ENCODE assay signal across 8 mouse cellular contexts in the genomic region with DNA sequence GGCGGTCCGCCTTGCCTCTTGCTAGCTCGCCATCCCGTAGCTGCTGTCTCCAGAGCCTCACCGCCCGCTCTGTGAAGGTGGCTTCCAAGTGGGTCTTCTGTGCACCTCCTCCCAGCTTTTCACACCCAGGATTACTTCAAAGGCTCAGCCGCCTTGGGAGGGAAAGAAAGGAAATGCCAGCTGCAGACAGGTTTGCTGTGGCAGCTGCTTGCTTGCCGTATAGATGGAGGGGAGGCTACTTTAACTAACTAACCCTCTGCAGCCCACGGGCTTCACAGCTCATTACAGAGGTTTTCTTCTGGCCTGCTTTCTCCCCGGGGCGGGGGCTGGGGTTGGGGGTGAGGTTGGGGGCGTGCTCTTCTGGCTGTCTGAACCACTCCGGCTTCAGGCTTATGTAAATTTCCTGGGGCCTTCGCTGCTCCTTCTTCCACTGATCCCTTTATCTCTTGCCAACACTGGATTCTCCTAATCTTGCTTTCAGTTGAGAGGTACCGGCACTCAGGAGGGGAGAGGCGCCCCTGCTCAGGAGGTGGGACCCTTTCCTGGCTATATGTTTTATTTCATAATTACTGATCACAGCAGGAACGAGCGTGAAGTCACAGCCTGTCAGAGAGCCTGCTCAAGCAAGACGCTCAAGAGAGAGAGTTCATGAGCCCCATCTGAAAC.
DNase-seq lines count a peak whose midpoint lies in the region; ATAC-seq lines count a peak whose summit lies in the region.

No protein-coding gene starts in this region.

- peak overlapping the region; percentile 48 for H3K4me2 ChIP-seq in embryonic facial prominence, embryonic 14.5 days (ENCODE audit: low read depth, low read length)
- H3K4me2 ChIP-seq in hindbrain, embryonic 16.5 days (ENCODE audit: low read length), result peak overlapping the region; percentile 52
- H3K4me2 ChIP-seq in liver, embryonic 13.5 days, result peak overlapping the region; percentile 65
- H3K4me2 ChIP-seq in neural tube, embryonic 13.5 days, result peak overlapping the region; percentile 58

- no peaks in the 10 kb centered on the region for H3K36me3 ChIP-seq in embryonic facial prominence, embryonic 14.5 days (ENCODE audit: control insufficient read depth, insufficient read depth, low read length)
- no peaks in the 10 kb centered on the region for H3K36me3 ChIP-seq in hindbrain, embryonic 16.5 days (ENCODE audit: control insufficient read depth, insufficient read depth, low read length)
- H3K36me3 ChIP-seq in liver, embryonic 13.5 days, result no peaks in the 10 kb centered on the region
- no peaks in the 10 kb centered on the region for H3K36me3 ChIP-seq in neural tube, embryonic 13.5 days

- ATAC-seq in embryonic facial prominence, embryonic 14.5 days (ENCODE audit: low read depth), result peak; percentile 90
- peak; percentile 85 for ATAC-seq in hindbrain, embryonic 16.5 days
- ATAC-seq in liver, embryonic 13.5 days (ENCODE audit: low read depth), result peak; percentile 82
- peak; percentile 73 for ATAC-seq in neural tube, embryonic 13.5 days (ENCODE audit: low read depth)

- H3K9me3 ChIP-seq in embryonic facial prominence, embryonic 14.5 days (ENCODE audit: control insufficient read depth, low read length), result peaks cover 10% of the 10 kb centered on the region
- H3K9me3 ChIP-seq in hindbrain, embryonic 16.5 days (ENCODE audit: control insufficient read depth, low read length), result 0 out of 2 replicates have a peak, but pooled peaks cover 4% of the 10 kb centered on the region
- no peaks in the 10 kb centered on the region for H3K9me3 ChIP-seq in liver, embryonic 13.5 days (replicated peaks)
- peaks cover 5% of the 10 kb centered on the region; the same call in 1 of the 2 replicates for H3K9me3 ChIP-seq in neural tube, embryonic 13.5 days

- DNase-seq in right cerebral cortex, adult 18-20 months, result peak; percentile 39
- DNase-seq in right cerebral cortex, postnatal 14 days, result no peak
- DNase-seq in embryonic facial prominence, embryonic 14.5 days (ENCODE audit: low spot score), result peak; percentile 90
- DNase-seq in liver, embryonic 13.5 days, result peak; percentile 5
- peak; percentile 62 for DNase-seq in yolk sac, embryonic 10.5 days (ENCODE audit: low spot score)
- no peak for DNase-seq in urinary bladder, postnatal 10 days (ENCODE audit: low spot score)

- H3K4me3 ChIP-seq in embryonic facial prominence, embryonic 14.5 days (ENCODE audit: low read depth, low read length), result peak overlapping the region; percentile 28
- H3K4me3 ChIP-seq in hindbrain, embryonic 16.5 days (ENCODE audit: low read length), result peak overlapping the region; percentile 15
- H3K4me3 ChIP-seq in liver, embryonic 13.5 days (replicated peaks), result peak overlapping the region; percentile 35
- peak overlapping the region; percentile 29 for H3K4me3 ChIP-seq in neural tube, embryonic 13.5 days

- H3K9ac ChIP-seq in embryonic facial prominence, embryonic 14.5 days (ENCODE audit: low read depth, low read length), result peak overlapping the region; percentile 54
- peak overlapping the region; percentile 54 for H3K9ac ChIP-seq in hindbrain, embryonic 16.5 days (ENCODE audit: low read depth, low read length)
- H3K9ac ChIP-seq in liver, embryonic 13.5 days, result peak overlapping the region; percentile 47
- H3K9ac ChIP-seq in neural tube, embryonic 13.5 days, result peak overlapping the region; percentile 68

- H3K27me3 ChIP-seq in embryonic facial prominence, embryonic 14.5 days (replicated peaks; ENCODE audit: control insufficient read depth, insufficient read depth, low read length), result no peaks in the 10 kb centered on the region
- no peaks in the 10 kb centered on the region for H3K27me3 ChIP-seq in hindbrain, embryonic 16.5 days (replicated peaks; ENCODE audit: control insufficient read depth, insufficient read depth, low read length)
- no peaks in the 10 kb centered on the region for H3K27me3 ChIP-seq in liver, embryonic 13.5 days
- H3K27me3 ChIP-seq in neural tube, embryonic 13.5 days, result no peaks in the 10 kb centered on the region

- peak overlapping the region; percentile 49; the same call in 1 of the 2 replicates for H3K27ac ChIP-seq in embryonic facial prominence, embryonic 14.5 days (replicated peaks; ENCODE audit: low read depth, low read length)
- peak overlapping the region; percentile 53; the same call in 1 of the 2 replicates for H3K27ac ChIP-seq in hindbrain, embryonic 16.5 days (ENCODE audit: low read depth, low read length)
- H3K27ac ChIP-seq in liver, embryonic 13.5 days, result no peak overlapping the region
- peak overlapping the region; percentile 78 for H3K27ac ChIP-seq in neural tube, embryonic 13.5 days (replicated peaks)

- peaks cover 7% of the 10 kb centered on the region; the same call in 1 of the 2 replicates for H3K4me1 ChIP-seq in embryonic facial prominence, embryonic 14.5 days (ENCODE audit: control insufficient read depth, insufficient read depth, low read length)
- peaks cover 18% of the 10 kb centered on the region for H3K4me1 ChIP-seq in hindbrain, embryonic 16.5 days (ENCODE audit: control insufficient read depth, insufficient read depth, low read depth, low read length)
- H3K4me1 ChIP-seq in liver, embryonic 13.5 days (replicated peaks), result peaks cover 16% of the 10 kb centered on the region
- H3K4me1 ChIP-seq in neural tube, embryonic 13.5 days (replicated peaks), result peaks cover 24% of the 10 kb centered on the region

- WGBS in embryonic facial prominence, embryonic 14.5 days, result 4% methylated on average over 19 of the region's 19 CpGs
- WGBS in hindbrain, embryonic 16.5 days, result 3% methylated on average over 19 of the region's 19 CpGs
- WGBS in liver, embryonic 13.5 days (ENCODE audit: insufficient replicate concordance), result 11% methylated on average over 19 of the region's 19 CpGs
- 1% methylated on average over 19 of the region's 19 CpGs for WGBS in neural tube, embryonic 13.5 days

Comparison
In these comparisons a context has a peak if more than half of its experiments do, and no peak if none do; other contexts are left out.
1. DNase-seq: peak in right cerebral cortex, adult 18-20 months (single experiment), embryonic facial prominence, embryonic 14.5 days (single experiment), liver, embryonic 13.5 days (single experiment) and yolk sac, embryonic 10.5 days (single experiment); none in right cerebral cortex, postnatal 14 days (single experiment) and urinary bladder, postnatal 10 days (single experiment).
2. Peak in every context shown above with its lines, with median percentiles within 50 percentile points of each other: ATAC-seq, H3K4me2 ChIP-seq, H3K4me3 ChIP-seq and H3K9ac ChIP-seq.